Mouse (Mus musculus): ENCODE measurements at regions not wholly inside any gene's neighbourhood (a gene's known extent, or its start where the extent isn't known, plus 50 kb on each side); places are given as distances from the start of the nearest gene placed in this dataset.

- TF ChIP-seq POLR2A (IDR thresholded peaks at IDR 0.05; ENCODE audit: insufficient read depth, low read depth, low read length) (no peak), CTCF (IDR thresholded peaks at IDR 0.05; ENCODE audit: insufficient read depth, low read depth, low read length) (no peak)
Observed at GRCm38 (mm10) chr2:169214396-169214795, 259.0 kb upstream of the Zfp64 start.

Measured in olfactory bulb, adult 2 months (tissue).